Mouse (Mus musculus) CH12F3 (cell line): ENCODE data around the gene Mroh9.

Source experiments
- in situ Hi-C: fragments of 300-500 bp; cut with MboI; formaldehyde crosslinking; loops from 2 replicates; pipeline ENCODE4 v1.14.3; 2020; ENCODE audit warnings: low sequenced_read_pairs

Mroh9 gene

DNA sequence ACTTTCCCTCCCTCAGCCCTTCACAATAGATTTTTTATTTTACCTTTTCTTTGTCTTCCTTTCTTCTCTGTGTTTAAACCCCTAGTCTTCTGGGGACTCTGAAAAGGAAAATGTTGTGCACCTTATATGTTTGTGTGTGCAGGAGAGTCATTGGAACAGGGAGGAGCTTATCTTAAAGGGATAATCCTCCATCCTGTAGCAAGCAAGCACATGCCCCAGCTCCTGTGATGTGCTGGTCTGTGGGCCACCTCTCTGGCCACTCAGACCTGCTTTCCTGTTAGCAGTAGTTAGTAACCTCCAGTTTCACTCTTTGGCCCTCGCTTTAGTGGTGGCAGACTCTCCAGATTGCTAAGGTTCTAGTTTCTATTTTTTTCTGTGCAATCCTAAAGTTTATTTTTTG lies 101.0 kb downstream of the Mroh9 start, which contains the start of gene Fmo3:
Gene Fmo3 (minus strand): TSS at position 101 of the 400 bp plus-strand sequence.
- in situ Hi-C loops: no loop called here
